Mouse (Mus musculus): ENCODE measurements around the gene Ctsd.

- TF ChIP-seq POLR2A (IDR thresholded peaks at IDR 0.05; ENCODE audit: control insufficient read depth, extremely low read depth, insufficient read depth, low read length, poor library complexity) = no peak
- no peak for TF ChIP-seq CTCF (IDR thresholded peaks at IDR 0.05; ENCODE audit: borderline replicate concordance, control insufficient read depth, extremely low read depth, insufficient read depth, low read length, poor library complexity)
These were observed 3.5 kb downstream of the Ctsd start for GRCm38 (mm10) chr7:142384306-142384705.
